In the genomic region with DNA sequence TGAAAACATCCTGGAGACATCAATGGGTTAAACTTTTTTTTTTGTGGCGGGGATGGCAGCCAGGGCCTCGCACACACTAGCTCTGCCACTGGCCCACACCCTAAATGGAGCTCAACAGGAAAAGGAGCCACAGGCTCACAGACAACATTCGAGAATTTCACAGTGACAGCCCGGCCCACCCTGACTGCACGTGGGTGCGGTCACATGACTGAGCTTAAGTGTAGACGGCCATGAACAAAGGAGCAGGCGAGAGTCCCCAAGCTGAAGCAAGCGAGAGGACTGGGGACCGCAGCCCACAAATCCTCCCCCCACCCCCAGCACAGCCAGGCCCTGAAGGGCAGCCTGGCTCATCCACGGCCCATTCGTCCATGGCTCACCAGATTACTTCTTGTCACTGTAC, we compare ENCODE assay signal across 19 mouse cellular contexts. TPM values are rescaled to one million over a fixed set of nuclear protein-coding genes. Genes with fewer than 3 reads are reported as not detected.
DNase-seq lines count a peak whose midpoint lies in the region; ATAC-seq lines count a peak whose summit lies in the region.
"Had no signal": no experiment of that assay in that cellular context is flagged by ENCODE, and none has a peak within 500 bp of the region (broad histone marks: within the 10 kb centered on the region; RNA-seq: fewer than 3 reads in every experiment).

No protein-coding gene starts in this region.

- H3K27me3 ChIP-seq in hindbrain, embryonic 10.5 days (ENCODE audit: insufficient read depth, poor library complexity, severe bottlenecking), result no peaks in the 10 kb centered on the region
- no peaks in the 10 kb centered on the region for H3K27me3 ChIP-seq in hindbrain, embryonic 12.5 days
- H3K27me3 ChIP-seq in midbrain, embryonic 10.5 days (ENCODE audit: low read depth, poor library complexity, severe bottlenecking), result no peaks in the 10 kb centered on the region
- H3K27me3 ChIP-seq in midbrain, embryonic 16.5 days (ENCODE audit: control insufficient read depth, insufficient read depth, low read depth, low read length), result no peaks in the 10 kb centered on the region
- H3K27me3 ChIP-seq in embryonic facial prominence, embryonic 12.5 days, result no peaks in the 10 kb centered on the region
- no peaks in the 10 kb centered on the region for H3K27me3 ChIP-seq in forebrain, embryonic 14.5 days (replicated peaks; ENCODE audit: control insufficient read depth, insufficient read depth, low read length)
- H3K27me3 ChIP-seq: neural tube, embryonic 12.5 days had no signal

- peaks cover 94% of the 10 kb centered on the region for H3K36me3 ChIP-seq in hindbrain, embryonic 10.5 days
- peaks cover 65% of the 10 kb centered on the region for H3K36me3 ChIP-seq in hindbrain, embryonic 12.5 days
- H3K36me3 ChIP-seq in midbrain, embryonic 10.5 days, result peaks cover 95% of the 10 kb centered on the region
- H3K36me3 ChIP-seq in midbrain, embryonic 16.5 days (ENCODE audit: control insufficient read depth, insufficient read depth, low read length), result peaks cover 5% of the 10 kb centered on the region
- peaks cover 58% of the 10 kb centered on the region for H3K36me3 ChIP-seq in embryonic facial prominence, embryonic 12.5 days
- H3K36me3 ChIP-seq in forebrain, embryonic 14.5 days (ENCODE audit: control insufficient read depth, insufficient read depth, low read length), result peaks cover 41% of the 10 kb centered on the region

- 79% methylated on average over 12 of the region's 12 CpGs for WGBS in hindbrain, embryonic 10.5 days
- 71% methylated on average over 12 of the region's 12 CpGs for WGBS in hindbrain, embryonic 12.5 days
- 81% methylated on average over 12 of the region's 12 CpGs for WGBS in midbrain, embryonic 10.5 days
- WGBS in midbrain, embryonic 16.5 days, result 39% methylated on average over 12 of the region's 12 CpGs
- 60% methylated on average over 12 of the region's 12 CpGs for WGBS in embryonic facial prominence, embryonic 12.5 days
- WGBS in forebrain, embryonic 14.5 days, result 52% methylated on average over 12 of the region's 12 CpGs

- no peak overlapping the region for H3K4me2 ChIP-seq in hindbrain, embryonic 12.5 days (replicated peaks)
- no peak overlapping the region for H3K4me2 ChIP-seq in midbrain, embryonic 16.5 days (ENCODE audit: low read length)
- H3K4me2 ChIP-seq in embryonic facial prominence, embryonic 12.5 days (replicated peaks), result no peak overlapping the region
- H3K4me2 ChIP-seq in forebrain, embryonic 14.5 days (ENCODE audit: low read length), result no peak overlapping the region
- H3K4me2 ChIP-seq: heart, embryonic 11.5 days; neural tube, embryonic 12.5 days had no signal

- H3K27ac ChIP-seq in hindbrain, embryonic 10.5 days, result peak overlapping the region; percentile 45; the same call in 1 of the 2 replicates
- H3K27ac ChIP-seq in hindbrain, embryonic 12.5 days, result no peak overlapping the region
- peak overlapping the region; percentile 47; the same call in 1 of the 2 replicates for H3K27ac ChIP-seq in midbrain, embryonic 10.5 days (replicated peaks)
- H3K27ac ChIP-seq in midbrain, embryonic 16.5 days (ENCODE audit: low read length), result no peak overlapping the region
- no peak overlapping the region for H3K27ac ChIP-seq in embryonic facial prominence, embryonic 12.5 days
- H3K27ac ChIP-seq in forebrain, embryonic 14.5 days (ENCODE audit: low read depth, low read length), result peak overlapping the region; percentile 33; the same call in 1 of the 2 replicates
- H3K27ac ChIP-seq: gastrocnemius, adult 2 months; layer of hippocampus, adult 2 months; neural tube, embryonic 12.5 days had no signal

- 0 out of 2 replicates have a peak, but pooled peaks cover 7% of the 10 kb centered on the region for H3K4me1 ChIP-seq in hindbrain, embryonic 10.5 days (replicated peaks)
- H3K4me1 ChIP-seq in hindbrain, embryonic 12.5 days, result peaks cover 7% of the 10 kb centered on the region; the same call in 1 of the 2 replicates
- no peaks in the 10 kb centered on the region; the same call in 1 of the 2 replicates for H3K4me1 ChIP-seq in midbrain, embryonic 10.5 days
- H3K4me1 ChIP-seq in midbrain, embryonic 16.5 days (ENCODE audit: control insufficient read depth, insufficient read depth, low read length), result no peaks in the 10 kb centered on the region; the same call in 1 of the 2 replicates
- peaks cover 3% of the 10 kb centered on the region; the same call in 1 of the 2 replicates for H3K4me1 ChIP-seq in embryonic facial prominence, embryonic 12.5 days
- H3K4me1 ChIP-seq in forebrain, embryonic 14.5 days (ENCODE audit: control insufficient read depth, insufficient read depth, low read length), result peaks cover 10% of the 10 kb centered on the region

- no peak for DNase-seq in hindbrain, embryonic 10.5 days (ENCODE audit: low spot score)
- DNase-seq in midbrain, embryonic 10.5 days (ENCODE audit: low spot score), result no peak
- DNase-seq in forebrain, embryonic 14.5 days (ENCODE audit: low spot score), result no peak
- no peak for DNase-seq in kidney, adult 18-20 months
- DNase-seq: cerebellum, postnatal 10 days; gastrocnemius, adult 2 months; kidney, adult 11 months; kidney, postnatal 10 days; layer of hippocampus, postnatal 36 days; liver; lung, postnatal 36 days; right cerebral cortex, adult 18-20 months; thymus, postnatal 25 days had no signal

- H3K4me3 ChIP-seq in hindbrain, embryonic 10.5 days, result no peak overlapping the region
- no peak overlapping the region for H3K4me3 ChIP-seq in hindbrain, embryonic 12.5 days
- H3K4me3 ChIP-seq in midbrain, embryonic 10.5 days, result no peak overlapping the region
- no peak overlapping the region for H3K4me3 ChIP-seq in midbrain, embryonic 16.5 days (ENCODE audit: low read depth, low read length)
- H3K4me3 ChIP-seq in embryonic facial prominence, embryonic 12.5 days, result no peak overlapping the region
- H3K4me3 ChIP-seq in forebrain, embryonic 14.5 days (ENCODE audit: low read depth, low read length), result no peak overlapping the region
- H3K4me3 ChIP-seq: gastrocnemius, adult 2 months; layer of hippocampus, adult 2 months; neural tube, embryonic 12.5 days had no signal

- H3K9me3 ChIP-seq in hindbrain, embryonic 10.5 days, result no peaks in the 10 kb centered on the region
- no peaks in the 10 kb centered on the region; the same call in 1 of the 2 replicates for H3K9me3 ChIP-seq in hindbrain, embryonic 12.5 days (replicated peaks)
- H3K9me3 ChIP-seq in midbrain, embryonic 10.5 days (replicated peaks), result 0 out of 2 replicates have a peak, but pooled peaks cover 6% of the 10 kb centered on the region
- no peaks in the 10 kb centered on the region for H3K9me3 ChIP-seq in midbrain, embryonic 16.5 days (replicated peaks; ENCODE audit: control insufficient read depth, low read length, poor library complexity, severe bottlenecking)
- no peaks in the 10 kb centered on the region for H3K9me3 ChIP-seq in embryonic facial prominence, embryonic 12.5 days
- H3K9me3 ChIP-seq in forebrain, embryonic 14.5 days (replicated peaks; ENCODE audit: control insufficient read depth, low read length), result no peaks in the 10 kb centered on the region
- H3K9me3 ChIP-seq: neural tube, embryonic 12.5 days had no signal

- H3K9ac ChIP-seq in hindbrain, embryonic 12.5 days, result no peak overlapping the region
- H3K9ac ChIP-seq in midbrain, embryonic 16.5 days (ENCODE audit: low read depth, low read length), result no peak overlapping the region
- H3K9ac ChIP-seq in embryonic facial prominence, embryonic 12.5 days, result no peak overlapping the region
- H3K9ac ChIP-seq in forebrain, embryonic 14.5 days (ENCODE audit: low read length), result 0 out of 2 replicates have a peak overlapping the region, but pooled peaks have one; percentile 21
- H3K9ac ChIP-seq: neural tube, embryonic 12.5 days had no signal

- no peak for ATAC-seq in hindbrain, embryonic 12.5 days (ENCODE audit: low FRiP score)
- ATAC-seq in midbrain, embryonic 16.5 days, result no peak
- 0 out of 2 replicates have a peak, but pooled peaks have one; percentile 12 for ATAC-seq in embryonic facial prominence, embryonic 12.5 days (ENCODE audit: insufficient number of reproducible peaks, insufficient read depth, low FRiP score, low TSS enrichment)
- ATAC-seq in forebrain, embryonic 14.5 days, result no peak

RNA-seq across cellular contexts. Expression of gene Fbxl18, which starts 23.5 kb away (rescaled TPM):
- polyA plus RNA-seq in hindbrain, embryonic 10.5 days (2016; fragmentation: Nextera tagmentation; extraction: Ambion mirVana), result 23.8 and 24.2 TPM in 2 replicates
- polyA plus RNA-seq in hindbrain, embryonic 12.5 days (2016; fragmentation: Nextera tagmentation; extraction: Ambion mirVana), result 24.6 and 26.9 TPM in 2 replicates
- 23.4 and 24.6 TPM in 2 replicates for polyA plus RNA-seq in midbrain, embryonic 10.5 days (2016; fragmentation: Nextera tagmentation; extraction: Ambion mirVana)
- polyA plus RNA-seq in midbrain, embryonic 16.5 days (2015; fragmentation: Nextera tagmentation; extraction: Ambion mirVana), result 29.9 and 35.1 TPM in 2 replicates
- polyA plus RNA-seq in embryonic facial prominence, embryonic 12.5 days (2016; fragmentation: Nextera tagmentation; extraction: Ambion mirVana), result 14.6 and 16.5 TPM in 2 replicates
- 14.5 and 20.8 TPM in 2 replicates for polyA plus RNA-seq in forebrain, embryonic 14.5 days (2014; fragmentation: Nextera tagmentation; extraction: Ambion mirVana)

RNA-seq across cellular contexts. Expression of gene Actb, which starts 34.8 kb away (rescaled TPM):
- 14,349 and 15,462 TPM in 2 replicates for polyA plus RNA-seq in hindbrain, embryonic 10.5 days (2016; fragmentation: Nextera tagmentation; extraction: Ambion mirVana)
- polyA plus RNA-seq in hindbrain, embryonic 12.5 days (2016; fragmentation: Nextera tagmentation; extraction: Ambion mirVana), result 14,392 and 16,600 TPM in 2 replicates
- 12,690 and 13,877 TPM in 2 replicates for polyA plus RNA-seq in midbrain, embryonic 10.5 days (2016; fragmentation: Nextera tagmentation; extraction: Ambion mirVana)
- polyA plus RNA-seq in midbrain, embryonic 16.5 days (2015; fragmentation: Nextera tagmentation; extraction: Ambion mirVana), result 13,967 and 14,266 TPM in 2 replicates
- polyA plus RNA-seq in embryonic facial prominence, embryonic 12.5 days (2016; fragmentation: Nextera tagmentation; extraction: Ambion mirVana), result 13,963 and 14,730 TPM in 2 replicates
- polyA plus RNA-seq in forebrain, embryonic 14.5 days (2014; fragmentation: Nextera tagmentation; extraction: Ambion mirVana), result 18,122 and 18,216 TPM in 2 replicates

RNA-seq across cellular contexts. Expression of gene Tnrc18, which starts 54.3 kb away (rescaled TPM):
- polyA plus RNA-seq in hindbrain, embryonic 10.5 days (2016; fragmentation: Nextera tagmentation; extraction: Ambion mirVana), result 25.2 and 39.3 TPM in 2 replicates
- 72.8 and 73.7 TPM in 2 replicates for polyA plus RNA-seq in hindbrain, embryonic 12.5 days (2016; fragmentation: Nextera tagmentation; extraction: Ambion mirVana)
- polyA plus RNA-seq in midbrain, embryonic 10.5 days (2016; fragmentation: Nextera tagmentation; extraction: Ambion mirVana), result 18.7 and 23.2 TPM in 2 replicates
- 23.3 and 27.7 TPM in 2 replicates for polyA plus RNA-seq in midbrain, embryonic 16.5 days (2015; fragmentation: Nextera tagmentation; extraction: Ambion mirVana)
- 61.0 and 65.5 TPM in 2 replicates for polyA plus RNA-seq in embryonic facial prominence, embryonic 12.5 days (2016; fragmentation: Nextera tagmentation; extraction: Ambion mirVana)
- 27.5 and 36.6 TPM in 2 replicates for polyA plus RNA-seq in forebrain, embryonic 14.5 days (2014; fragmentation: Nextera tagmentation; extraction: Ambion mirVana)

Comparison
In these comparisons a context has a peak if more than half of its experiments do, and no peak if none do; other contexts are left out.
1. H3K27ac ChIP-seq: peak in hindbrain, embryonic 10.5 days (single experiment), midbrain, embryonic 10.5 days (single experiment) and forebrain, embryonic 14.5 days (single experiment); none in hindbrain, embryonic 12.5 days (single experiment), midbrain, embryonic 16.5 days (single experiment) and embryonic facial prominence, embryonic 12.5 days (single experiment).